Mouse (Mus musculus): ENCODE results near the gene Ctnnbl1. TPM values are rescaled to one million over a fixed set of nuclear protein-coding genes. Genes with fewer than 3 reads are reported as not detected.

Gene Ctnnbl1
- polyA plus RNA-seq, 1 experiment = 61.8 TPM

GRCm38 (mm10) chr2:157810749-157811148 is 73.5 kb downstream of the Ctnnbl1 start:
- TF ChIP-seq POLR2A (IDR thresholded peaks at IDR 0.05; ENCODE audit: borderline replicate concordance, extremely low read depth, insufficient read depth, insufficient read length, poor library complexity, severe bottlenecking) (no peak), CTCF (IDR thresholded peaks at IDR 0.05; ENCODE audit: borderline replicate concordance, extremely low read depth, insufficient read depth, insufficient read length) (no peak)
- no peak for DNase-seq (ENCODE audit: low read depth)

DNA sequence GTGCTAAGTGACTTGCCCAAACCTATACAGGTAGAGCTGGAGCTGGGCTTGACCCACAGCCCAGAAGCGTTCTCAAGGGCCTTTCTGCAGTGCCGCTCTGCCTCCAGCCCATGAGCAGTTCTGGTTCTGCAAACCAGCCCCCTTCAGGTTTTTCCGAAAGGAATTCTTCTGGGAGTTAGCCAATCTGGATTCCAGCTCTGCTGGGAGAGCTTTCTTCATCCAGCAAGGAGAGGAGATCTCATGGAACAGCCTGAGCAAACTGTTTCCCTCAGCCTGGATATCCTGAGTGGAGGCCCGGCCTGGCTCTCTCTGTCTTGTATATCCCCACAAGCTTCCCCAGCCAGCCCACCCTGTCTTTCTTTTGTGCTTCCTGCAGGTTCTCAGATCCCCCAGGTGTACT is 75.9 kb downstream of the Ctnnbl1 start:
- no peak for DNase-seq (ENCODE audit: low read depth)
- TF ChIP-seq CTCF (IDR thresholded peaks at IDR 0.05; ENCODE audit: borderline replicate concordance, extremely low read depth, insufficient read depth, insufficient read length) (no peak), POLR2A (IDR thresholded peaks at IDR 0.05; ENCODE audit: borderline replicate concordance, extremely low read depth, insufficient read depth, insufficient read length, poor library complexity, severe bottlenecking) (no peak)

DNA sequence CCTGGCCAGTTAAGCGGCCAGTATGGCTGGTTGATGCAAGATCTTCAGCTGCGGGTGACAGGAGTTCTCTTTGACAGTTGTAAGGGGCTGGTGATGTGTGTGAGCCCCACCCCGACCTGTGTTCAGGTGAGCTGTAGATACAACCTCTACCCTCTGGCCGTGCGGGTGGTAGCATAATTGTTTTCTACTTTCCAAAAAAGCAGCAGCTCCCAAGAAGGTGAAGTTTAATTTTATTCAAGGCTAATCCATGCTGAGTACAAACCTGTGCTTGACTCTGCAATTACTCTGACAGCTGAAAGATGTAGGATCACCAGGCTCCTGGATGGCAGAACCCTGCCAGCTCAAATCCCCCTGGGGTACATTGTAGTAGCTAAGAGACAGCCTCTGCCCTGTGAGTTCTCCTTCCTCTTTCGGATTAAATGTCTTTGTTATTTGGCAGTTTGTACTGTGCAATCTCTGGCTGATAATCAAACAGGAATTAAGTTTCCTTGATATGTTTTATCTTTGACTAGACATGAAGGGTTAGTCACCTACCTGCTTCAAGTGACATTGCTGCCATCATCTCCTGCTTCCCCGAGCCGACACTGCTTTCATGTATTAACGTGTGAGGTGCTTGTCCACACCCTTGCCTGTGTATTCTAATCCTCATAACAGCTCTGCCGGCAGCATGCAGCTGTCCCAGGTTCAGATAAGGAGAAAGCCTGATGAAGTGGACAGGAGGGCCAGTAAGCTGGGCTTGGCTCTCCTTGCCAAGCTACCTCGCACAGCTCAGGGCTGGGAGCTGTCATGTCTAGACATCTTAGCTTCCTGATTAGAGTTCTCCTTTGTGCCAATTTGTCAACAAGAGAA is 77.1 kb downstream of the Ctnnbl1 start:
- DNase-seq (ENCODE audit: low read depth) = peak; percentile 30
- TF ChIP-seq POLR2A (IDR thresholded peaks at IDR 0.05; ENCODE audit: borderline replicate concordance, extremely low read depth, insufficient read depth, insufficient read length, poor library complexity, severe bottlenecking) (no peak), CTCF (IDR thresholded peaks at IDR 0.05; ENCODE audit: borderline replicate concordance, extremely low read depth, insufficient read depth, insufficient read length) (no peak)

DNA sequence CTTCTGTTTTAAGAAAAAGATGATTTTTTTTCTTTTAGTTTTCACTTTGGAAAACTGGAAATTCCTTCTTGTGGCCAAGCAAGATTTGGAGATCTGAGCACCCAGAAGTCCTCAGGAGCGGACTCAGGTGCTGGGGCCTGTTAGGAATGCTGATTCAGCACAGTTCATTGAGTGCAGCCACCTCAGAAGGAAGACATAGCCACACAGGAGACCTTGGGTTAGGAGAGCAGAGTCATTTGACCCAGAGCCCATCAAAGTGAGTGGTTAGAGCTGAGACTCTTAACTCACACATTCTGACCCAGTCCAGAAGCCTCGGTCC is 77.7 kb downstream of the Ctnnbl1 start:
- TF ChIP-seq CTCF (IDR thresholded peaks at IDR 0.05; ENCODE audit: borderline replicate concordance, extremely low read depth, insufficient read depth, insufficient read length) (no peak), POLR2A (IDR thresholded peaks at IDR 0.05; ENCODE audit: borderline replicate concordance, extremely low read depth, insufficient read depth, insufficient read length, poor library complexity, severe bottlenecking) (no peak)
- DNase-seq (ENCODE audit: low read depth) = no peak

- peak; percentile 22 for DNase-seq (ENCODE audit: low read depth)
- TF ChIP-seq CTCF (IDR thresholded peaks at IDR 0.05; ENCODE audit: borderline replicate concordance, extremely low read depth, insufficient read depth, insufficient read length) (no peak), POLR2A (IDR thresholded peaks at IDR 0.05; ENCODE audit: borderline replicate concordance, extremely low read depth, insufficient read depth, insufficient read length, poor library complexity, severe bottlenecking) (no peak)
Observed at GRCm38 (mm10) chr2:157817672-157818071, 80.5 kb downstream of the Ctnnbl1 start.

DNA sequence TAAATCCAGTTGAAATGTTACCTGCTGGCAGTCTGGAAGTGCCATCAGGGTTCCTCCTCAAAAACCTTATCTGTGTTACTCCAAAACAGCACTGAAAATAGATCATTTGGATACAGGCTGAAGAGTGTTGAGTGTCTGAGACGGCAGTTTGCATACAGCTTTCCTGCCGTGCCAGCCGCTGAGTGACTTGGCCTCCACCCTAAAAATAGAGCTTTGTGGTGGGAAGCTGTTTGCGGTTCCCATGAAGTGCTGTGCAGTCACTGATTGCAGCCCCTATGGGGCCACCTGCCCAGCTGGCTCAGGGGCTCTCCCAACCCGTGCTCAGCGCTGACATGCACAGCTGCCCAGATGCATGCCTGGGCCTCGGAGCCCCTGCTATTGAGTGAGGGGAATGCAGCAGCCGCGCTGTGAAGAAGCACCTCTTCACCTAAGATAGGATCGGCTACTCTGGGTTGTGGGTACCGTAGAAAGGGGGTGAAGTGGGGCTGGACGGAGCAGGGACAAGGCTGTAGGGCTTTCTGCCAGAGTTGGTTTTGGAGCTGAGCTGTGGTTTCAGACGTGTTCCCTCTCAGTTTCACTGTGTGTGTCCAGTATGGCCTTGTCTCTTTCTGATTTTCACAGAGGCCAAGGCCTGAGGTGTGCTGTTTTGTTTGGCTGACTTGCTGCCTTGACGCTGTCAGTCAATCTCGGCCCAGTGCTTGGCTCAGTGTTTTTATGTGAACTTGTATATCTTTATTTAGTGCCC is 81.5 kb downstream of the Ctnnbl1 start:
- TF ChIP-seq CTCF (IDR thresholded peaks at IDR 0.05; ENCODE audit: borderline replicate concordance, extremely low read depth, insufficient read depth, insufficient read length) (no peak), POLR2A (IDR thresholded peaks at IDR 0.05; ENCODE audit: borderline replicate concordance, extremely low read depth, insufficient read depth, insufficient read length, poor library complexity, severe bottlenecking) (no peak)
- DNase-seq (ENCODE audit: low read depth) = peak; percentile 27

GRCm38 (mm10) chr2:157819401-157819800 is 82.2 kb downstream of the Ctnnbl1 start:
- no peak for DNase-seq (ENCODE audit: low read depth)
- no peak for TF ChIP-seq CTCF (IDR thresholded peaks at IDR 0.05; ENCODE audit: borderline replicate concordance, extremely low read depth, insufficient read depth, insufficient read length)
- no peak for TF ChIP-seq POLR2A (IDR thresholded peaks at IDR 0.05; ENCODE audit: borderline replicate concordance, extremely low read depth, insufficient read depth, insufficient read length, poor library complexity, severe bottlenecking)

GRCm38 (mm10) chr2:157821259-157821658 is 84.1 kb downstream of the Ctnnbl1 start:
- peak; percentile 78 for DNase-seq (ENCODE audit: low read depth)
- no peak for TF ChIP-seq CTCF (IDR thresholded peaks at IDR 0.05; ENCODE audit: borderline replicate concordance, extremely low read depth, insufficient read depth, insufficient read length)
- no peak for TF ChIP-seq POLR2A (IDR thresholded peaks at IDR 0.05; ENCODE audit: borderline replicate concordance, extremely low read depth, insufficient read depth, insufficient read length, poor library complexity, severe bottlenecking)

DNA sequence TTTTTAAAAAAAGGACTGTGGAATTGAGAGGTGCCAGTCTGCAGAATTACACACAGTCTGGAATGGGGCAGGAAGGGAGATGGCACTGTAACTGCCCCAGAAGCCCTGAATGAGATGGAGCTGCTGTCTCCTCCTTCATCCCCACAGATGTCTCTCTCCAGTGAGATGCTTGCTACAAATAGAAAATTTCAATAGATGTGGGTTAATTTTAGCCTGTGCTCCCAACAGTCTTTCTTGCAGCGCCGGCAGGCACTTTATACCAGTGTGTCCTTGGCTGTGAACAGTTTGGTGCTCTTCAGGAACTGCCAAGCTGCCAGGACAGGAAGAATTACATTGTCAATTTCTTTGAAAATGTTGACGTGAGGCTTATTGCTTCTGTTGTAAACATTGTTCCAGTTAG is 86.3 kb downstream of the Ctnnbl1 start:
- no peak for DNase-seq (ENCODE audit: low read depth)
- no peak for TF ChIP-seq POLR2A (IDR thresholded peaks at IDR 0.05; ENCODE audit: borderline replicate concordance, extremely low read depth, insufficient read depth, insufficient read length, poor library complexity, severe bottlenecking)
- no peak for TF ChIP-seq CTCF (IDR thresholded peaks at IDR 0.05; ENCODE audit: borderline replicate concordance, extremely low read depth, insufficient read depth, insufficient read length)

DNA sequence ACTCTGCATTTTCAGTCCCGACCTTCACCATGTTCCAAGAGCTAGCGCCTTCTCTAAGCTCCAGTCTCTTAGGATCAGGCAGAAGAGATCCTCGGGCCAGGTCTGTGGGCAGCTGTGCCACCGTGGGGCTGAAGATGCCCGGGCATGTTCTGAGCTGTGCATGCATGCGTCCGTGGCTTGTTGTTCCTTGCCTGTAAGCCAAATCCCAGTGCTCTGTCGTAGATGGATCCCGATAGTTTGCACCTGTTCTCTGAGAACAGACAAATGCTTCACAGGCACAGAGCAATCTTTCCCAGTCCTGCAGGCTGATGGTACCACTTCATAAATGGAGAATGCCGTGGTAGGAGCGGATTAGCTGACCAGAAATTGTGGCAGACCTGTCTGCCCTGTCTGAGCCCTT is 87.0 kb downstream of the Ctnnbl1 start:
- DNase-seq (ENCODE audit: low read depth) = no peak
- TF ChIP-seq POLR2A (IDR thresholded peaks at IDR 0.05; ENCODE audit: borderline replicate concordance, extremely low read depth, insufficient read depth, insufficient read length, poor library complexity, severe bottlenecking) (no peak), CTCF (IDR thresholded peaks at IDR 0.05; ENCODE audit: borderline replicate concordance, extremely low read depth, insufficient read depth, insufficient read length) (no peak)

GRCm38 (mm10) chr2:157830101-157830500 is 92.9 kb downstream of the Ctnnbl1 start:
- no peak for DNase-seq (ENCODE audit: low read depth)
- TF ChIP-seq POLR2A (IDR thresholded peaks at IDR 0.05; ENCODE audit: borderline replicate concordance, extremely low read depth, insufficient read depth, insufficient read length, poor library complexity, severe bottlenecking) (no peak), CTCF (IDR thresholded peaks at IDR 0.05; ENCODE audit: borderline replicate concordance, extremely low read depth, insufficient read depth, insufficient read length) (no peak)
